Mouse (Mus musculus) layer of hippocampus, adult 9-10 months (tissue): ENCODE data around the gene Macrod1.

Source experiments
- DNase-seq: peaks from one replicate; pipeline ENCODE4 v3.0.0; 2022; ENCODE audit warnings: low spot score

Gene Macrod1

DNA sequence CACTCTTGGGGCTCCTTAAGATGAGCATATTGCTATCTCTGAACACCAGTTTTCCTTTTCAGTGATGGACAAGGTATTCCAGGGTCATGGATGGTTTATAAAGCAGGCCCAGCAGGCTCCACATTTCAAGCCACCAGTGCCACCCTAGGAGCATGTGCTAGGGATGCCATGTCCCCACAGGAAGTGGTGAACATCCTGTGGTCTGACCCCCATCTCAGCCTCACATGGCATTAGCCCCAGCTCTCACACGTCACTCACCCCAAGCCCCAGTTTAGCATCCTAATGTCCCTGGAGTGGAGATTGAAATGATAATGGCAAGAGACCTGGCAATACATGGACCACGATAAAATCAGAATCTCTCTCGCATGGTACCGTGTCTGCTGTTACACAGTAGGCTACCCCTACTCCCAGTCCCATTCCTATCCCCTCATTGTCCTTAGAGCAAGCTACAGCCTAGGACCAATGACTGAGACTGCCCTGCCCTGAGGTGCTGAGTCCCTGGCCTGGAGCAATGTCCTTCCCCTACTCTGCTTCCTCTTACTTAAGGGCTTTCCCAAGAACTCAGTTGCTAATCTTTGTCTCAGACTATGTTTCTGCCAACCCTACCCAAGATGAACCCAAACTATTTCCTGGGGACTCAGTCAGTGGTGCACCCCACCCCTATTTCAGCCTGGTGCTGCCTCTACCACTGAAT is 59.6 kb downstream of the Macrod1 start:
- no peak for DNase-seq

DNA sequence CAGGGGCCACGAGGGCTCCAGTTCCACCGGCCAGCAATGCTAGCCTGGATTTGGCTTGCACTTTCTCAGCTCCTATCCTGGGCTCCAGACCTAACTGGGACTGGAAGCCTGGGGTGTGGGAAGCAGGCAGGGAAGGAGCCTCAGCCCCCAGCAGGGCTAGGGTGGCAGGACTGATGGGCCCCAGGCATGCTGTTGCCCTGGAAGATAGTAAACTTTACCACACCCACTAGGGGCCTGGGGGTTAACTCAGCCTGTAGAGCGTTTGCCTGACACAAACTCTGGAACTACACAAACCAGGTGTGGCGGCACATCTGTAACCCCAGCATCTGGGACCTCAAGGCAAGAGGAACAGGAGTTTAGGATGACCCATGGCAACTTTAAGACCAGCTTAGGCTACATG is 60.5 kb downstream of the Macrod1 start:
- DNase-seq: no peak

DNA sequence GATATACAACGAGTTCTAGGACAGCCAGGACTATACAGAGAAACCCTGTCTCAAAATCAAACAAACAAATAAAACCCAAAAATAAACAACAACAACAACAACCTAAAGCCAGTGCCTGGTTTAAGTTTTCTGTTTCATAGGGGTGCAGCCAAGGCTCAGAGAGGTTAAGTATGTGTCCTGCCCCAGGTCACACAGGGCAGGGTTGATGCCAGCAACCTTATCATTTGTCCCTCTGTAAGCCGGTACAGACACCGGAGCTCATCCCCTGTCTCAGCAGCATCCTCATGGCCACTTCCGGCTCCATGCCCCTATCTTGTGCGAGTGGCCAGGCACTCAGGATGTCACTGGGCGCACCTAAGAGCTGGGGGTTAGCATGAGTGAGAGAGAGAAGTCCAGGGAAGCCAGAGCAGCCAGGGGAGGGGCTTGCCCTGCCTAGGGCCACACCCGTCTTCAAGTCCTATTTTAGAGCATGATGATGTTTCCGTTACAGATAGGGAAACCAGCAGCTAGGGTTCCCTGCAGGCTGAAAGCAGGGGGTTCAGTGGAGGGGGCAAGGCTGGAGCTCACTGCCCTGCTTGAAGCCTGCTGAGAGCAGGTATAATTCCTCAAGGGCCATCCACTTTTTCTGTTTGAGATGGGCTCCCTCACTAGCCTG is 61.2 kb downstream of the Macrod1 start:
- no peak for DNase-seq

DNA sequence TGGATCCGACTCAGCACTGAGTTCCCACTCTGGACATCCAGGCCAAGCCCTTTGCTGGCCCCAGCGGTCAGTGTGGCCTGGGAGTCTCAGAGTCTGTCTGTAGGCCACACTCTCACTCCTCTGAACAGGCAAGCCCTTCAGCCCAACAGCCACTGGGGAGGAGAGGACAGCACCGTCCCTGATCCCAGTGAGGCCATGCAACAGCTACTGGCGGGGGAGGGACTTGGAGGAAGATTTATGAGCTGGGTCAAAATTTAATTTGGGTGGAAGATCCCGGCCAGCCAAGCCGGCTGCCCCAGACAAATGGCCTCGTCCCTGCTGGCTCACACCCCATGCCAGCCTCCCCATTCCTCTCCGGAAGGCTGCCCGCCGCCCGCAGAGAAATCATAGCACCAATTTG is 64.6 kb downstream of the Macrod1 start:
- DNase-seq: no peak

DNA sequence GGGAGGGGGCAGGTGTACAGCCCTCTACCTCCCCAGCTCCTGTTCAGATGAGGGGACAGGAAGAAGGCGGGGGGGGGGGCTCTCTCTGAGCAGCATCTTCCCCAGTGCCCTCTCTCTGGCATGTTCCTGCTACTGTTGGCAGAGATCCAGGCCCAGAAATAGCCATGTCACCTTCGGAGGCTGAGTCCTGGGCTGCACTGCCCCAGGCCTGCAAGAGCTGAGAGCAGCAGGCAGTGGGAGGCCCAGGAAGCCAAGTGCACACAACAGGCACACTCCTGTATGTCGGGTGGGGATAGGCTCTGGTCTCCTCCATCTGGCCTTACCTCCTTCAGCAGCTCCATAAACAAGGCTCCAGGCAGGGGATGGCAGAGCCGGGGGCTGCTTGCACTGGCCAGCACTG is 65.7 kb downstream of the Macrod1 start:
- no peak for DNase-seq

DNA sequence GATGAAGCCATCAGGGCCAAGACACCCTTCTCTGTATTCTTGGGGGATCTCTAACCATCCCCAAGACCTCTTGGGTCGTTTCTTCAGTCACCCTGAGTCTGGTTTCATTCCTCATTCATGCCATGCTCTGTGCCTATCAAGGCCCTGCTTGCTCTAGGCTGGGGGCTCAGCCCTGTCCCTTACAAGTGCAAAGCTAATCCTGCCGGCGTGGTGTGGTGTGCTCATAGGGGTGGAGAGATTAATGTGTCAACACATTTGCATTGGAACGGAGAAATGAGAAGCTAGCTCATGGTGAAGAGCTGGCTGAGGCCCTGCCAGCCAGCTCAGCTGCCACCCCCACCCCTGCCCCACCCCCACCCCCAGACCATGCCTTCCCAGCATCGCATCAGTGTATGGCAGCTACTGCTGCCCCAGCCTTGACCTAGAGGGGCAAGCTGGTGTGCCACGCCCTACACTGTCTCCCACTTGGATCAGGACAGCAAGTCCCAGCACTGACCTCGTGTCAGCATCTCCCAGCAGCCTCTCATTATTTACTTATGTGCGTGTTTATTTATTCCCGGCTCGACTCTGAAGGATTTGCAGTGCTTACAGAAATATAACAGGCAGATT is 66.2 kb downstream of the Macrod1 start:
- no peak for DNase-seq

DNA sequence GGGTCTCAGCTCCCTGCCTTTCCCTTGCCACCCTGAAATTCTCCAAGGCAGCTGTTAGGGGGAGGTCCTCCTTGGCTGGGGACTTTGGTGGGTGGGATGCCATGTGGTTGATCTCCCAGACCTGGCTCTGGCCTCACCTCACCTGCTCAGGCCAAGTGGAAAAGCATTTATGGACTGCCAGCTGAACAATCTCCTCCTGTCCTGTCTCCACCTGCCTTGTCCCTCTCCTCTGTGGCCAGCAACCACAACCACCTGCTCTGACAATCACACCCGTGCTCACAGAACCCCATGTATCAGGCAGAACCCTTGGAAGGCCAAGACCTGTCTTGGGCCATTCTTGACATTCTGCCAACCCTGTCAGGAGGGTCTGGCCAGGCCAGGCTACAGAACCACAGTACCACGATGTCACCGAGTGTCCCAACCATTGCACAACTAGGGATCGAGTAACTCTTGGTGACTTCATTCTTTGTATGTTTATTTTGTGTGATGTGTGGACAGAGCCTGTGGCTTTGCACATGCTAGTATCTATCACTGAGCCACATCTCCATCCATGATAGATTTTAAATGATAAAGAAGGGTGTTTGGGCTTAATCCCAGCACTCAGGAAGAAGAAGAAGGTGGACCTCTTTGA is 69.0 kb downstream of the Macrod1 start:
- no peak for DNase-seq

DNA sequence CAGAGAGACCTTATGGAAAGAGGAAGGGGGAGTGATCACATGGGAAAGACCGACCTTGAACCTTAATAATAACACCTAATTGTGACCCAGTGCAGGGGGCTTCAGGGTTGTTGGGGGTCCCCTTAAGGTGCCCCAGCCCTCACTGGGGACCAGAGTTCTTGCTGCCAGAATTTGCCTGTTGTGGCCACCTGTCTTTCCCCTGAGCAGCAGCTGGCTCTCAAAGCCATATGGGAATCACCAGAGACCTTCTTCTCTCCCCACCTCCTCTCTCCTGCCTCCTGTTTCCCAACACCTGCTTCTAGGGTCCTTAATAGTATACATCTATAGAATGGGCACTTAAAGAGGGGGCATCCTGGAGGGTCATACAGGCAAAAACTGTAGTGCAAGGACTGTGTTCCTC is 69.6 kb downstream of the Macrod1 start:
- DNase-seq: no peak

DNA sequence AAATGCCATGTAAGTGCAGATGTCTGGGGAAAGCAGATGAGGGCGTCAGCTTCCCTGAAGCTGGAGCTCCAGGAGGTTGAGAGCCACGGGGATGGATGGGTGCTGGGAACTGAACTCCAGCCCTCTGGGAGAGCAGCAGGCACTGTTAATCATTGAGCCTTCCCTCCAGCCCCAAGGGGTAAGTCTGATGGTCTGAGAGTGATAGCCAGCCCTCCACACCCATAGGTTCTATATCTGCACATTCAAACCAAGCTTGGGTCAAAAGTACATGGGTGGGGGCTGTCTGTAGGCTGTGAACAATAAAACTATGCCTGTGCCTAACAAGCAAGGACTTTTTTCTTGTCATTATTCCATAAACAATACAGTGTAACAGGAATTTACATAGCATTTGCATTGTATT is 70.3 kb downstream of the Macrod1 start:
- DNase-seq: no peak

DNA sequence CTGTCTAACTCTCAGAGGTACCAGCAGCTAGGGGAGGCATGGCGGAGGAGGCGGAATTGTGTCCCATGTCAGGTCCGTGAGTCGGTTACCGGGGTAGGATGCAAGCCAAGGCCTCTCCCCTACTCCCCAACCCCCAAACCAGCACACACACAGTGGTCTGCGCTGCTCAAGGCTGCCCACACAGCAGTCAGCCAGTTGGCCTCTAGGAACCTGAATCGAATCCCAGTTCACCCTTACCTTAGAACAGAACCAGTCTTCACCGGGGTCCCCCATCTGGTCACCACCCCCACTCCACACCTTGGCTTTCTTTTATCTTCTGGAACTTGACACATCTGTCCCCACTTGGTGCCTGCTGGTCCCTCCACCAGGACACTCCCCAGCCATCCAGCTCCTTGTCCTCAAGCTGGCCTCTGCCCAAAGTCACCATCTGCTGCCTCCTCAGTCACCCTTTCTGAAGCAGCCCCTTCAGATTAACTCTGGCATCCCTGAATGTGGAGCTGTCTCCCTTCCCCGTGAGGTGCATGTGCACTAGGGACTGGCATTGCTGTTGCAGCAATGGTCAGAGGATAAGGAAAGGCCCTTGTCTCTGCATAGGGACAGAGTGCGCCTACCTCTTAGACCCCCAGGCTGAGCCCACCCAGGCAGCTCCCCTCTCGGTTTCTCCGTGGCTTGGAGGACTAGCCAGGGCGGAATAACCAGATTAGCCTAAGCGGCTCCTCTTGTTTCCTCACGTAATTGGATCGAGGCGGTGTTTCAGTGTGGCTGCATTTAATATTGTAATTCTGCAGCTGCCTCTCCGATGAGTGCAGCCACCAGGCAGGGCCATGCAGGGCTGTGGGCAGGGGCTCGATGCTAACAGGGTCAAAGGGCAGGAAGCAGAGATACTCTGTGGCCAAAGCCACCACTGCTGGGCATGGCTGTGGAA is 72.2 kb downstream of the Macrod1 start:
- DNase-seq: no peak

DNA sequence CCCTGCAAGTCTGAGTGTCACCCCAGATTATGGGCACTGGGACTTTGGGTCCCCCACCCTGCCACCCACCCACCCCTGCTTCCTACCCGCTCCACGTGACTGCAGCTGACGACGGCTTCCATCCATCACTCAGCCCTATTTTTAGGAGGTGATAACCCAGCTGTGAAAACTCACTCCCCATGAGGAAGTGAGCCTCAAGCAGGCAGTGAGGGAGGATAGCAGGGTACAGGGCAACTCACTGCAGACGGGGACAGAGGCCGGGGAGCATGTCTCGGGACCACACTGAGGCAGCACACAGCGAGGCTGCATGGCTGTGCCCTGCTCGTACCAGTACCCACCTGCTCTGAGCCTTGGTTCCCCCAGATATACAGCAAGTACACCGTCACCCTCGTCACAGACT is 73.7 kb downstream of the Macrod1 start:
- DNase-seq: no peak

DNA sequence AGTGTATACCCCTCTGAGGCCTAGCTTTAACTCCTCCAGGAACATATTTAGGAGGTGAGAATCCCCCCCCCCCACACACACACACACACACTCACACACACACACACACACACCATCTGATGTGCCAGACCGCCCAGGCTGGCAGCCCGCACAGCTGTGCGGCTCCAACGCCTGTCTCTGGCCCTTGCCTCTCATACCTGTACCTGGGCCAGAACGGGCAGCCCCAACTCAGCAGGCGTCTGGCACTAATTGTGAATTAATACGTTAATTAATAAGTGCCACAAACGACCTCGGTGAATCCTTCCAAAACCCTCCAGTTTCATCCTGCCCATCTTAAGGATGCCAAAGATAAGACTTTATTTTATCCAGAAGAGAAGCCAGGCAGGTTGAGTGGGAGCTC is 76.8 kb downstream of the Macrod1 start:
- no peak for DNase-seq

DNA sequence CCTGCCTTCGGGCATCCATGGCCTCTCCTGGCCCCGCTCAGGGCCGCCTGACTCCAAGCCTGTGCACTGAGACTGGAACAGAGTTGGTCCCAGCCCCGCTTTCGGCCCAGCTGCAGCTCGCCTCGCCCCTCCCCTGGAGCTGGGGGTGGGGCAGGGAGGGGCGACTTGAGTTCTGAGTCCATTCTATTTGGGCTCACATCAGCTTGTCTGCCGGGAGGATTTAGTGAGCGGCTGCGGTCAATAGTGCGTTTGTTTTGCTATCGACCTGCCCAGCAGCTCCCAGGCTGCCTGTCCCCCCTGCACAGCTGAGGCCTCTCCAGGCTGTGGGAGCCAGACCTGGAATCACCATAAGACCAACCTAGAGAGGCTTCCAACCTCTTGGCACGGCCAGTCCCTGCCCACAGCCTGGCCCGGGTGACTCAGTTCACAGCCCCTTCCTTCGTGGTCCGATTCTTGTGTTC is 78.1 kb downstream of the Macrod1 start:
- DNase-seq: no peak

DNA sequence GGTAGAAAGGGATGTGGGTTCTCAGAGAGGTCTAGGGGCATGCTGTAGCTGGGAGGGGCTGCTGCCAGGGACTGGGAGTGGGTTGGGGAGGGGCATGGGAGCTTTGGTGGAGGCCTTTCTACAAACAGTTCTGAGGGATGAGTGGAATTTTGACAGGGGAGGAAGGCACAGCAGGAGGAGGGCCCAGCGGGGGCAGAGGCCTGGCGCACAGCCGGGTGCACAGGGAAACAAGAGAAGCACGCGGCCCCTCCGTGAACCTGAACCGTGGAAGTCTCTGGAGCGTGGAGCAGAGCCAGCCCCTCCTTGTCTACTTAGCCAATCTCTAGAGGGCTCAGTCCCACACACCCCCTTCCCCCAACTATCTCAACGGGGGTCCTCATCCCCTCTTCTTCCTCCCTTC is 78.9 kb downstream of the Macrod1 start:
- no peak for DNase-seq

DNA sequence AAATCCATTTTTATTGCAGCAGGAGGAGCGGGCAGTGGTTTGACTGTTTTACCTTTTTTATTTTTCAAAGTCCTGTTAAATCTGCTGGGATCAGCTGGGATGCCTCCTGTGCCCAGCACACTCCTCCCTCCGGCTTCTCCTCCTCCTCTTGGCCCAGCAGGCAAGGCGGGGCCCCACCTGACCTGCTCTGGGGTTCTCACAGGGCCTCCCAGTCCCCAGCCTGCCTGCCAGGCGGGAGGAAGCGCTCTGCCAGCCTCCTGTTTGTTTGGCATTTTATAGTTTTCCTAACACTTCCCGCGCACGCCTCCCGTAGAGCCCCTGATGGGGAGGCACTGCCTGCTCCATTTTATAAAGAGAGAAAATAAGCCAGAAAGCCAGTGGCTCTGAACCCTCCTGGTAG is 79.4 kb downstream of the Macrod1 start:
- no peak for DNase-seq

DNA sequence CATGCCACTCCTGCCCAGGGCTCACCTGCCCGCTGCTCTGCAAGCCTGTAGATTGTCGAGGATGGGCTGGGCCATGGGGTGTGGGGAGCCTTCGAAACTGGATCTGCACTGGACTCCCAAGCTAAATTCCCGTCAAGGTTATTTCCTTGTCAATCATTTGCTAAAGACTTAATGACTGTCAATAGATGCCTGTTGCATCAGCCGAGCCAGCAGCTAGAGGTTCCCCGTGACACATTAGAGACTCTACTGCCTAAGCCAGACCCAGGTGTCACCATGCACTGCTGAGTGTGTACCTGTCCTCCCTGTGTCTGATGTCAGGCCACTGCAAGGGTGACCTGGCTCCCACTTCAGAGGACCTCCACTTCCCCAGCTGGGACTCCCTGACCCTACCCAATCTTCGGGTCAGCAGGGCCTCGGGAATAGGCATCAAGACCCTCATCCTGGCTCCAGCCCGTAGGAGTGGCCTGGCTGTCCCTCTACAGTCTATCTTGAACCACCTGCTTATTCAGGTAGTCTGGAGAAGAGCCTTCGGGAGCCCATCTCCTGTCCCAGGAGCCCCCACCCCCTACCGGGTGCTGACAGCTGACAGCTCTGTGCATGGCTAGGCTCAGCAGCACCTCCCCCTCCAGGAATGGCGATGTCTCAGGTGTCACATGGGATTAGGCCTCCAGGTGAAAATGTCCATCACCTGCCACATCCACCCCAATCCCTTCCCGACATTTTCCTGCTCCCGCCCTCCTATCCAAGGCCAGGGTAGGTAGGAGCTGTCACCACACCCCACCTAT is 80.3 kb downstream of the Macrod1 start:
- no peak for DNase-seq

DNA sequence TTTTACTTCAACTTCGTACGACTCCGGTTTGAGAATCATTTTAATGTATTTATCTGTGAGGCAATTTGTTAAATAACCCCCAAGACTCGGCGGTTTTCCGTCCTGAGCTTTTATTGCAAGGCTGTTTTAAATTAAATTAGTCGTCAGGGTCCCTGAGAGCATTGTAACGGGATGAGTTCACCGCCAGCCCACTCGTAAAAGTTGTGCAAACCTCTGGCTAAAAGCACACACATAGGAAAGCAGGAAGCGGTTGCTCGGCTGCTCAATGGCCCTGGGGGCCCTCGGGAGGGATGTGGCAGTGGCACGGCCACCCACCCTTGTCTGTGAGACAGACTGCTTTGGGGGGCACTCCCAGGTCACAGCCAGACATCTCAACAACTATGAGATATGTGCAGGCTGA is 81.7 kb downstream of the Macrod1 start:
- no peak for DNase-seq

DNA sequence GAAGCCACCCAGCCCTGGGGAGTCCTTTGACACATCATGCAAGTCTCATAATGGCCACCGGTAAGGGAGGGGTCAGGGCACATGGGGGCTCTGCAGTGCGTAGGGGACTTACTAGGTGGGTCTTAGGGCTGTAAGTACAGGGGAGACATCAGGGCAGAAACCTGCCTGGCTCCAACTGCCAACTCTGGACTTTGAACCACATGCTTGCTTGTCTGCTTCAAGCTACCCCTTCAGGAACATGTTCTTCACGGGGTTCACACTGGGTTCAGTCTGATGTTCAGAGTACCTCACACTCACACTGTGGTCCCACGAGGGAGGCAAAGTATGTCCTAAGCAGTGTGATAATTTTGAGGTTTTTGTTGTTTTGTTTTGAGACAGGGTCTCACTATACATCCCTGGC is 82.7 kb downstream of the Macrod1 start:
- DNase-seq: no peak

DNA sequence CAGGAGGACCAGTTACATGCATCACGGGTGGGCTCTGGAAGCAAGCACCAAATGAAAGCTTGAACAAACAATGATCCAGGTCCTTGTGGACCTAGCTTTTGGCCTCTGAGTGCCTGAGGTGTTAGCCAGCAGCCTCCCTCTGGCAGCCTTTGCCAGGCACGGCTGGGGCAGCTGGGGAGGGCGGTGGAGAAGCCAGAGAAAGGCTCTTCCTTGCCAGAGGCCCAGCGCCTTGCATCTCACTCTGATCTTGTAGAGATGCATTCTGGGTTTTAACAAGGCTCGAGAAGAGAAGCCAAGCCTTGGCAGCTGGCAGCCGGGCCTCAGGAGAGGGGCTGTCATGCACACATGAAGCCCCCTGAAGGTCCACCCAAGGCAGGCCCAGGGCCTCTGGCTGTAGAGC is 83.8 kb downstream of the Macrod1 start:
- DNase-seq: no peak

DNA sequence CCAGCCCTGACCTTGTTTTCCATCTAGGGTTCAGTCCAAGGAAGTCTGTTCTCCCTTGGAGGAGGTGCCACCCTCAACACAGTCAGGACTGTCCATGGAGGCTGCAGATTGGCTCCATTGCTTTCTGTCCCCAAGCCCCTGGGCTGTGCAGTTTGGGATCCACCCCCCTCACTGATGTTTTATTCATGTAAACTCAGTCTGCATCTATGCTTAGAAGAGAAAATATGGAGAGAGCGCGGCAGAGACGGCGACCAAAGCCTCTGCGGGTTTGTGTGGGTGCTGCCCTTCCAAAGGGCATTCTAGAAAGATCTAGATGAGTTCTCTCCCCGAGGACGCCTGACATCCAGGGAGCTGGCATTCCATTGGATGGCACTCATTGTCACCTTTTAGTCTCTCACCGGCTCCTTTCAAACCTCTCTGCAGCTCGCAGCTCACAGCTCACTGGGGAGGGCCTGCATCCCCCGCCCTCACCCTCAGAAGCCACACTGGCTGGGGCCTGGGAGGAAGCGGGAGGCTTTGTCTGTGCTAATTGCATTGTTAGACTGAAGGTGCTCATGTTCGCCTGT is 84.3 kb downstream of the Macrod1 start:
- DNase-seq: no peak
